Mouse (Mus musculus) myocyte (in vitro differentiated cells): Measurements from ENCODE around the gene Grb10. TPM values are rescaled to one million over a fixed set of nuclear protein-coding genes. Genes with fewer than 3 reads are reported as not detected.

Source experiments
- H3K27me3 ChIP-seq: one replicate; pipeline ENCODE4 v1.6.1; 2011; ENCODE audit not compliant: control insufficient read depth, insufficient read depth, insufficient read length
- H3K36me3 ChIP-seq: one replicate; pipeline ENCODE4 v1.6.1; 2011; ENCODE audit not compliant: control insufficient read depth, insufficient read depth
- H3K4me2 ChIP-seq: one replicate; pipeline ENCODE4 v1.6.1; 2011; ENCODE audit warnings: low read depth, control low read depth
- H3K4me3 ChIP-seq: one replicate; pipeline ENCODE4 v1.5.1; 2011; ENCODE audit warnings: mild to moderate bottlenecking, control low read depth, moderate library complexity
- H3K79me2 ChIP-seq: one replicate; pipeline ENCODE4 v1.6.1; 2011; ENCODE audit not compliant: control insufficient read depth, insufficient read depth
- H3ac ChIP-seq: one replicate; pipeline ENCODE4 v1.6.1; 2011; ENCODE audit not compliant: control insufficient read depth, insufficient read length
- CEBPB ChIP-seq: IDR thresholded peaks from 2 replicates; pipeline ENCODE4 v1.6.1; 2011; ENCODE audit warnings: mild to moderate bottlenecking, moderate library complexity; ENCODE audit not compliant: poor library complexity, insufficient read depth, severe bottlenecking
- E2F4 ChIP-seq: IDR thresholded peaks from one replicate; pipeline ENCODE4 v1.6.1; 2011; ENCODE audit warnings: mild to moderate bottlenecking, control low read depth, moderate library complexity; ENCODE audit not compliant: insufficient read depth
- MAX ChIP-seq: IDR thresholded peaks from one replicate; pipeline ENCODE4 v1.6.1; 2011; ENCODE audit warnings: low read depth, mild to moderate bottlenecking, control low read depth
- MYOD1 ChIP-seq, 3 experiments: IDR thresholded peaks; one replicate each; pipeline ENCODE4 v1.6.1; 2011; ENCODE audit warnings: control low read depth in 2 of 3, low read depth in 2 of 3, mild to moderate bottlenecking in 2 of 3, moderate library complexity in 1 of 3; ENCODE audit not compliant: insufficient read length in 2 of 3, control insufficient read depth in 1 of 3
- MYOG ChIP-seq, 3 experiments: IDR thresholded peaks; one replicate each; pipeline ENCODE4 v1.6.1; 2011; ENCODE audit warnings: control low read depth in 2 of 3, low read depth in 2 of 3, mild to moderate bottlenecking in 2 of 3; ENCODE audit not compliant: insufficient read length in 2 of 3, control insufficient read depth in 1 of 3, insufficient read depth in 1 of 3
- POLR2A ChIP-seq: IDR thresholded peaks from one replicate; pipeline ENCODE4 v1.6.1; 2011; ENCODE audit warnings: low read depth, mild to moderate bottlenecking, control low read depth, moderate library complexity; ENCODE audit not compliant: insufficient read length
- POLR2AphosphoS2 ChIP-seq: IDR thresholded peaks from one replicate; pipeline ENCODE4 v1.6.1; 2011; ENCODE audit warnings: low read depth, control low read depth; ENCODE audit not compliant: insufficient read length
- REST ChIP-seq: IDR thresholded peaks from one replicate; pipeline ENCODE4 v1.6.1; 2011; ENCODE audit warnings: mild to moderate bottlenecking, control low read depth, moderate library complexity; ENCODE audit not compliant: insufficient read depth, insufficient read length
- SRF ChIP-seq: IDR thresholded peaks from one replicate; pipeline ENCODE4 v1.6.1; 2011; ENCODE audit warnings: low read depth; ENCODE audit not compliant: control insufficient read depth, insufficient read length
- TCF12 ChIP-seq: IDR thresholded peaks from one replicate; pipeline ENCODE4 v1.6.1; 2011; ENCODE audit warnings: mild to moderate bottlenecking, control low read depth; ENCODE audit not compliant: poor library complexity, insufficient read depth, severe bottlenecking
- TCF3 ChIP-seq: IDR thresholded peaks from one replicate; pipeline ENCODE4 v1.6.1; 2011; ENCODE audit warnings: low read depth, control low read depth; ENCODE audit not compliant: insufficient read length
- USF1 ChIP-seq: IDR thresholded peaks from one replicate; pipeline ENCODE4 v1.6.1; 2011; ENCODE audit warnings: low read depth, mild to moderate bottlenecking, control low read depth, moderate library complexity
- polyA plus RNA-seq: library from polyadenylated mRNA; unstranded; fragments of >200 nt; fragmentation: generic; extraction: Trizol; gene quantifications from one replicate; pipeline ENCODE4 v1.2.1, GENCODE M21; 2012; ENCODE audit warnings: missing spikeins

Grb10 gene
- polyA plus RNA-seq, 1 experiment = 0.59 TPM

- TF ChIP-seq MYOD1 (IDR thresholded peaks at IDR 0.05; ENCODE audit: control insufficient read depth in 1 of 3, insufficient read length in 2 of 3, low read depth in 2 of 3) = no peak
- TF ChIP-seq REST = no peak
- no peak for TF ChIP-seq MAX
- TF ChIP-seq MYOG (IDR thresholded peaks at IDR 0.05; ENCODE audit: control insufficient read depth in 1 of 3, insufficient read depth in 1 of 3, insufficient read length in 2 of 3, low read depth in 2 of 3) = no peak
- TF ChIP-seq POLR2AphosphoS2 = no peak
- no peak for TF ChIP-seq POLR2A
- no peak for TF ChIP-seq SRF
- TF ChIP-seq TCF12 = no peak
- no peak for TF ChIP-seq E2F4
- no peak for TF ChIP-seq TCF3
- TF ChIP-seq CEBPB = no peak
- TF ChIP-seq USF1 = no peak
- H3K4me2 ChIP-seq = no peak overlapping the region
- no peak overlapping the region for H3ac ChIP-seq
- no peaks in the 10 kb centered on the region for H3K36me3 ChIP-seq
- no peaks in the 10 kb centered on the region for H3K27me3 ChIP-seq
- no peak overlapping the region for H3K4me3 ChIP-seq
- no peaks in the 10 kb centered on the region for H3K79me2 ChIP-seq
These were observed 95.0 kb downstream of the Grb10 start for GRCm38 (mm10) chr11:11943240-11944081.

- H3K4me2 ChIP-seq = no peak overlapping the region
- no peaks in the 10 kb centered on the region for H3K27me3 ChIP-seq
- no peak overlapping the region for H3K4me3 ChIP-seq
- no peaks in the 10 kb centered on the region for H3K36me3 ChIP-seq
- no peak overlapping the region for H3ac ChIP-seq
- TF ChIP-seq USF1 (no peak), MYOD1 (IDR thresholded peaks at IDR 0.05; ENCODE audit: control insufficient read depth in 1 of 3, insufficient read length in 2 of 3, low read depth in 2 of 3) (no peak), TCF3 (no peak), MAX (no peak), CEBPB (no peak), TCF12 (no peak), POLR2A (no peak), REST (no peak), E2F4 (no peak), POLR2AphosphoS2 (no peak), MYOG (IDR thresholded peaks at IDR 0.05; ENCODE audit: control insufficient read depth in 1 of 3, insufficient read depth in 1 of 3, insufficient read length in 2 of 3, low read depth in 2 of 3) (no peak), SRF (no peak)
- H3K79me2 ChIP-seq = no peaks in the 10 kb centered on the region
These were observed 95.9 kb downstream of the Grb10 start for GRCm38 (mm10) chr11:11942320-11943217.

DNA sequence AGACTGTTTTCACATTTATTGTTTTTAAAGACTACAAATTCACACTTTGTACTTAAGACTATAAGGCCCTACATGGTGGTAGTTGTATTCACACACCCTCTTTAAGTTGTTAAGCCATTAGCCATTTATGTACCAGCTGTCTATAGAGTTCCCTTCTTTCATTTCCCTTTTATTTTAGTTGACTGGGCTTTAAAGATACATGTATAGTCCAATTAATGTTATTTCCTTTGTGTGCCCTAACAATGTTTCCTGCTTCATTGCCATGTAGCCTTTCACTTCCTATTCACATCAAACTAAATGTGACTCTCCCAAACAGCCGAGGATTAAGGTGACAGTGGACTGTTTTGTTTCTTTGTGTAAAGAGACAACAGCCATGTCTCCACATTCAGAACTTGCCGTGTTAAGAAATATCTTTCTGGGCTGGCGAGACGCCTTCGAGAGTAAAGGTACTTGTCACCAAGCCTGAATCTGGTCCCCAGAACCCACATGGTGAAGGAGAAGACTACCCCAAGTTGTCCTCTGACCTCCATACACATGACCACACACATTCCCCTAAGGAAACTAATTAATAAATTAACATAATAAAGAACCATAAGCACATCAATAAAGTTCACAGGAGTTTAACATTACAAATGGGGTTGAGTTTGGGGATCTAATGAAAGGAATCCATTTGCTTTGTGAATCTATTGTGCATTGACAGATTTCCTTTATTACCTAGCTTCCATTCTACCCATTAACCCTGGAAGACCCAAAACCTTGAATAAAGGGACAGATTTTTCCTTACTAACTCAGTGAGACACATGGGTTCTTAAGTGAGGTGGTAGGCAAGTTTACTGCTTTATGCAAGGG is 97.4 kb downstream of the Grb10 start:
- Histone ChIP-seq H3K27me3 (no peaks in the 10 kb centered on the region), H3ac (no peak overlapping the region), H3K4me3 (no peak overlapping the region), H3K36me3 (no peaks in the 10 kb centered on the region), H3K4me2 (no peak overlapping the region), H3K79me2 (no peaks in the 10 kb centered on the region)
- TF ChIP-seq MAX (no peak), REST (no peak), SRF (no peak), TCF12 (no peak), E2F4 (no peak), TCF3 (no peak), CEBPB (no peak), MYOD1 (IDR thresholded peaks at IDR 0.05; ENCODE audit: control insufficient read depth in 1 of 3, insufficient read length in 2 of 3, low read depth in 2 of 3) (no peak), USF1 (no peak), MYOG (IDR thresholded peaks at IDR 0.05; ENCODE audit: control insufficient read depth in 1 of 3, insufficient read depth in 1 of 3, insufficient read length in 2 of 3, low read depth in 2 of 3) (no peak)

- H3K27me3 ChIP-seq = no peaks in the 10 kb centered on the region
These were observed 98.9 kb downstream of the Grb10 start for GRCm38 (mm10) chr11:11939611-11940010.

More at GRCm38 (mm10) chr11:11939611-11940010, 98.9 kb downstream of the Grb10 start:
- TF ChIP-seq POLR2AphosphoS2 = no peak
- no peak for TF ChIP-seq MAX
- TF ChIP-seq TCF3 = no peak
- TF ChIP-seq MYOD1 (IDR thresholded peaks at IDR 0.05; ENCODE audit: control insufficient read depth in 1 of 3, insufficient read length in 2 of 3, low read depth in 2 of 3) = no peak
- peak; percentile 46; the same call in 1 of the 2 replicates for TF ChIP-seq CEBPB
- no peak for TF ChIP-seq POLR2A
- TF ChIP-seq MYOG (IDR thresholded peaks at IDR 0.05; ENCODE audit: control insufficient read depth in 1 of 3, insufficient read depth in 1 of 3, insufficient read length in 2 of 3, low read depth in 2 of 3) = no peak
- no peak for TF ChIP-seq REST
- TF ChIP-seq E2F4 = no peak
- TF ChIP-seq USF1 = no peak
- peak; percentile 52 for TF ChIP-seq SRF
- TF ChIP-seq TCF12 = no peak
- no peak overlapping the region for H3K4me2 ChIP-seq
- no peaks in the 10 kb centered on the region for H3K36me3 ChIP-seq
- no peak overlapping the region for H3K4me3 ChIP-seq
- H3ac ChIP-seq = no peak overlapping the region
- H3K79me2 ChIP-seq = no peaks in the 10 kb centered on the region
